Mouse (Mus musculus): ENCODE data around the gene Lemd1.

- no peak for TF ChIP-seq CTCF (IDR thresholded peaks at IDR 0.05; ENCODE audit: low read depth, low read length)
- TF ChIP-seq POLR2A (IDR thresholded peaks at IDR 0.05; ENCODE audit: extremely low read depth, insufficient read depth, low read length): no peak
Measured at GRCm38 (mm10) chr1:132153086-132153690, 38.0 kb upstream of the Lemd1 start.
